Comparison of ENCODE assay signal across 8 mouse cellular contexts in genomic region chr11:77872236-77872635, GRCm38 (mm10). TPM values are rescaled to one million over a fixed set of nuclear protein-coding genes. Genes with fewer than 3 reads are reported as not detected.
DNase-seq lines count a peak whose midpoint lies in the region; ATAC-seq and TF ChIP-seq lines count a peak whose summit lies in the region.

No protein-coding gene starts in this region.

- 4% methylated on average over 11 of the region's 11 CpGs for WGBS in liver, embryonic 11.5 days
- WGBS in lung, postnatal 0 days, result 8% methylated on average over 11 of the region's 11 CpGs

- H3K9ac ChIP-seq in liver, embryonic 11.5 days (ENCODE audit: low read depth, low read length), result 0 out of 2 replicates have a peak overlapping the region, but pooled peaks have one; percentile 8
- no peak overlapping the region for H3K9ac ChIP-seq in lung, postnatal 0 days (replicated peaks; ENCODE audit: low read depth)

- peak overlapping the region; percentile 27 for H3K4me2 ChIP-seq in liver, embryonic 11.5 days
- no peak overlapping the region for H3K4me2 ChIP-seq in lung, postnatal 0 days (replicated peaks; ENCODE audit: low read depth, low read length)

- no peak overlapping the region for H3K27ac ChIP-seq in liver, embryonic 11.5 days (ENCODE audit: low read depth, low read length)
- H3K27ac ChIP-seq in lung, postnatal 0 days (ENCODE audit: low read length), result no peak overlapping the region

- H3K36me3 ChIP-seq in liver, embryonic 11.5 days (ENCODE audit: control insufficient read depth, insufficient read depth, low read length), result no peaks in the 10 kb centered on the region
- no peaks in the 10 kb centered on the region for H3K36me3 ChIP-seq in lung, postnatal 0 days (ENCODE audit: insufficient read depth, low read length)

- H3K27me3 ChIP-seq in liver, embryonic 11.5 days (replicated peaks; ENCODE audit: control insufficient read depth, insufficient read depth, low read length), result peaks cover 10% of the 10 kb centered on the region
- H3K27me3 ChIP-seq in lung, postnatal 0 days (replicated peaks; ENCODE audit: insufficient read depth, low read length), result no peaks in the 10 kb centered on the region

- H3K4me3 ChIP-seq in liver, embryonic 11.5 days (ENCODE audit: low read depth, low read length), result no peak overlapping the region
- no peak overlapping the region for H3K4me3 ChIP-seq in lung, postnatal 0 days (ENCODE audit: low read depth, low read length)

- DNase-seq in liver, embryonic 11.5 days (ENCODE audit: low spot score), result no peak
- DNase-seq in liver (no peak), adipocyte (ENCODE audit: low spot score) (no peak)
- DNase-seq in embryo, embryonic 9.5 days (ENCODE audit: extremely low spot score), result peak; percentile 36
- DNase-seq in layer of hippocampus, adult 9-11 months, result peak; percentile 85
- peak; percentile 59 for DNase-seq in retina, adult 2 months (ENCODE audit: low read depth, low spot score)
- DNase-seq in lung, postnatal 0 days (ENCODE audit: low spot score), result no peak
- DNase-seq in adrenal gland, postnatal 4 days (ENCODE audit: low spot score in 2 of 2), result no peak

- no peak for TF ChIP-seq EP300 in lung, postnatal 0 days (IDR thresholded peaks at IDR 0.05)

- no peaks in the 10 kb centered on the region for H3K9me3 ChIP-seq in liver, embryonic 11.5 days (ENCODE audit: control insufficient read depth, low read length)
- H3K9me3 ChIP-seq in lung, postnatal 0 days (ENCODE audit: low read length), result no peaks in the 10 kb centered on the region

- TF ChIP-seq CTCF in lung, postnatal 0 days (IDR thresholded peaks at IDR 0.05), result no peak

- H3K4me1 ChIP-seq in liver, embryonic 11.5 days (replicated peaks; ENCODE audit: control insufficient read depth, insufficient read depth, low read length), result peaks cover 20% of the 10 kb centered on the region
- no peaks in the 10 kb centered on the region for H3K4me1 ChIP-seq in lung, postnatal 0 days (ENCODE audit: insufficient read depth, low read depth, low read length)

- ATAC-seq in liver, embryonic 11.5 days (replicated peaks; ENCODE audit: low FRiP score), result no peak
- no peak for ATAC-seq in lung, postnatal 0 days

RNA-seq across cellular contexts. Expression of gene Pipox, which starts 21.7 kb away (rescaled TPM):
- 6.9 and 7.2 TPM in 2 replicates for polyA plus RNA-seq in liver, embryonic 11.5 days (2014; fragmentation: Nextera tagmentation; extraction: Ambion mirVana)
- 0.23 and 0.40 TPM in 2 replicates for polyA plus RNA-seq in lung, postnatal 0 days (2015; fragmentation: Nextera tagmentation; extraction: Ambion mirVana)
- 10 to 100 TPM in 1 of 2 experiments, 1 to 10 TPM in 1; 9.1 to 16.9 TPM for total RNA-seq in adrenal gland, postnatal 4 days (2021)

RNA-seq across cellular contexts. Expression of gene Sez6, which starts 58.4 kb away (rescaled TPM):
- 0.36 TPM in 1 of 2 replicates, not detected in the other for polyA plus RNA-seq in liver, embryonic 11.5 days (2014; fragmentation: Nextera tagmentation; extraction: Ambion mirVana)
- polyA plus RNA-seq in lung, postnatal 0 days (2015; fragmentation: Nextera tagmentation; extraction: Ambion mirVana), result 0.04 and 0.06 TPM in 2 replicates
- 1 to 10 TPM; 3.9 to 6.0 TPM for total RNA-seq in adrenal gland, postnatal 4 days (2021)

Comparison
In these comparisons a context has a peak if more than half of its experiments do, and no peak if none do; other contexts are left out.
1. DNase-seq: peak in embryo, embryonic 9.5 days (single experiment), layer of hippocampus, adult 9-11 months (single experiment) and retina, adult 2 months (single experiment); none in liver, embryonic 11.5 days (single experiment), liver (single experiment), lung, postnatal 0 days (single experiment), adipocyte (single experiment) and adrenal gland, postnatal 4 days (0 of 2).